Mouse (Mus musculus) ES-Bruce4 (cell line): ENCODE results near the gene Dnmt3a. TPM values are rescaled to one million over a fixed set of nuclear protein-coding genes. Genes with fewer than 3 reads are reported as not detected.

Experiments used
- H3K27ac ChIP-seq: 2 replicates; pipeline ENCODE4 v1.5.1; 2012; ENCODE audit warnings: low read length, inconsistent platforms; ENCODE audit not compliant: insufficient read depth
- H3K27me3 ChIP-seq: 2 replicates; pipeline ENCODE4 v1.6.1; 2012; ENCODE audit warnings: mild to moderate bottlenecking, low read length, inconsistent platforms; ENCODE audit not compliant: control insufficient read depth, poor library complexity, insufficient read depth, severe bottlenecking
- H3K36me3 ChIP-seq: 2 replicates; pipeline ENCODE4 v1.6.1; 2012; ENCODE audit warnings: inconsistent platforms, mild to moderate bottlenecking, low read length, moderate library complexity; ENCODE audit not compliant: control insufficient read depth, poor library complexity, insufficient read depth, severe bottlenecking
- H3K4me1 ChIP-seq: one replicate; pipeline ENCODE4 v1.8.1; 2011; ENCODE audit warnings: low read length; ENCODE audit not compliant: control insufficient read depth, insufficient read depth
- H3K4me3 ChIP-seq: 2 replicates; pipeline ENCODE4 v1.5.1; 2011; ENCODE audit warnings: low read depth, mild to moderate bottlenecking, low read length
- H3K9ac ChIP-seq: 2 replicates; pipeline ENCODE4 v1.6.1; 2012; ENCODE audit warnings: low read depth, mild to moderate bottlenecking, inconsistent platforms; ENCODE audit not compliant: poor library complexity, severe bottlenecking
- H3K9me3 ChIP-seq: replicated peaks from 2 replicates; pipeline ENCODE4 v1.6.1; 2012; ENCODE audit warnings: mild to moderate bottlenecking, low read length, inconsistent platforms; ENCODE audit not compliant: control insufficient read depth, poor library complexity, insufficient read depth, severe bottlenecking
- CTCF ChIP-seq: IDR thresholded peaks from one replicate; pipeline ENCODE4 v1.8.1; 2011; ENCODE audit warnings: low read depth, low read length
- EP300 ChIP-seq: IDR thresholded peaks from 2 replicates; pipeline ENCODE4 v1.6.1; 2011; ENCODE audit warnings: low read depth, low read length; ENCODE audit not compliant: insufficient read depth
- POLR2A ChIP-seq: IDR thresholded peaks from one replicate; pipeline ENCODE4 v1.8.1; 2011; ENCODE audit warnings: low read length; ENCODE audit not compliant: insufficient read depth
- polyA plus RNA-seq: library from polyadenylated mRNA; stranded (reverse); fragments of >200 nt; gene quantifications from 2 replicates; pipeline ENCODE4 v1.2.4, GENCODE M21; 2011; ENCODE audit warnings: low read depth; ENCODE audit not compliant: missing spikeins, insufficient read depth, insufficient read length

The Dnmt3a gene
- polyA plus RNA-seq, 1 experiment, result 31.9 TPM

DNA sequence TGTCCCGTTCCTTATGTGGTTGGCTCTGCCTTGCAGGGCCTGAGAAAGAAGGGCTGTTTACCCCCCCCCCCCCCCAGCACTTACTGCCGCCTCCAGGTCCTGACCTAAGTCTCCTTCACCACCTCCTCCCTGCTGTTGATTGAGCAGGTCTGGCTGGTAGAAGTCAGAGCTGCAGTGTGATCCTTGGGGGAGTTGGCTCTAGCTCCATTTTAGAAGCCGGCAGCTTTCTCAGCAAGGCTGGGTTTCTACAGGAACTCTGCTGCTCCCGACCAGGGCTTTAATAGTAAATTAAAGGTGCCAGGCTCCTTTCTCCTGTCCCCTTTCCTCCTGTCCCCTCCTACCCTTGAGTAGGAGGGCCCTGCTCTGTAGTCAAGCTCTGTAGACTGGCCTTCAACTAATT lies 4.6 kb downstream of the Dnmt3a start:
- H3K9ac ChIP-seq, result no peak overlapping the region
- peaks cover 8% of the 10 kb centered on the region for H3K4me1 ChIP-seq
- H3K4me3 ChIP-seq, result no peak overlapping the region
- H3K36me3 ChIP-seq, result no peaks in the 10 kb centered on the region
- TF ChIP-seq POLR2A, result no peak
- H3K9me3 ChIP-seq, result no peaks in the 10 kb centered on the region
- H3K27me3 ChIP-seq, result no peaks in the 10 kb centered on the region
- H3K27ac ChIP-seq, result no peak overlapping the region

DNA sequence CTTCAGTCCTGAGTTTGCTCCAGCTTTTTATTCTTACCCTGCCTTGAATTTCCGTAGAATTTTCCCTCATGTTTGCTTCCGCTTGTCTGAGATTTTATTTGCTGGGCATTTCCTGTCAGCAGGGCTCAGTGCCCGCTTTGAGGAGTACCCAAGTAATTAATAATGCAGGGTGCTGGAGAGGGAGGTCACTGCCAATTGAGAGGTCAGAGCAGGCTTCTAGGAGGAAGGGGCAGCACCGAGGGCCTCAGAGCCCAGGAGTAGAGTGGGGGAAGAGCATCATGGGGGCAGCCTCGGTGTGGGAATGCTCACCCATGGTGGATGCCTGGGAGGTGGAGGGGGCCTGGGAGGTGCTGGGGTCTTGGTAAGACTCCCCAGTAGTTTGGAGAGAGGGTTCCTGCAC lies 5.8 kb downstream of the Dnmt3a start:
- Histone ChIP-seq H3K4me1 (peaks cover 8% of the 10 kb centered on the region), H3K9ac (no peak overlapping the region), H3K27ac (no peak overlapping the region)

DNA sequence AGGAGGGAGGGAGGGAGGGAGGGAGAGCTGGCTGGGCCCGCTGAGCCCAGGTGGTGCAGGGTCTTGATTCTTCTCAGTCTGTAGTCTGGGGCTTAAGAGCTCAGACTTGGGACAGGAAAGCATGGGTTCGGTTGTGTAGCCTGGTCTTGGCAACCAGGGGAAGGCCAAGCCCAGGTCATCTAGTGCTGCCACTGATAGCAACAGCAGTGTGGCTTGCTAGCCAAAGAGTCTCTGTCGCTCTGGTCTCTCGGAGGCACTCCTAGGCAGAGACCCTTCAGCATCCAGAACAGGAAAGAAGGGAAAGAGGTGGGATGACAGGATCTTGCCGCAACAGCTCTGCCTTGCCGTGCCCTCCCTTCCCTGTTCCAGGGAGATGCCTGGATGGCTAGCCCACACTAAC lies 6.4 kb downstream of the Dnmt3a start:
- H3K4me1 ChIP-seq, result peaks cover 8% of the 10 kb centered on the region
- no peak for TF ChIP-seq POLR2A
- no peak for TF ChIP-seq EP300
- TF ChIP-seq CTCF, result no peak
- H3K27ac ChIP-seq, result no peak overlapping the region
- no peaks in the 10 kb centered on the region for H3K9me3 ChIP-seq
- no peak overlapping the region for H3K9ac ChIP-seq
- no peaks in the 10 kb centered on the region for H3K36me3 ChIP-seq
- H3K4me3 ChIP-seq, result no peak overlapping the region
- H3K27me3 ChIP-seq, result no peaks in the 10 kb centered on the region

More for the DNA sequence above, 5.8 kb downstream of the Dnmt3a start:
- no peaks in the 10 kb centered on the region for H3K27me3 ChIP-seq
- H3K36me3 ChIP-seq, result no peaks in the 10 kb centered on the region
- H3K4me3 ChIP-seq, result no peak overlapping the region
- no peaks in the 10 kb centered on the region for H3K9me3 ChIP-seq
- TF ChIP-seq POLR2A, result no peak
- no peak for TF ChIP-seq EP300
- TF ChIP-seq CTCF, result no peak

DNA sequence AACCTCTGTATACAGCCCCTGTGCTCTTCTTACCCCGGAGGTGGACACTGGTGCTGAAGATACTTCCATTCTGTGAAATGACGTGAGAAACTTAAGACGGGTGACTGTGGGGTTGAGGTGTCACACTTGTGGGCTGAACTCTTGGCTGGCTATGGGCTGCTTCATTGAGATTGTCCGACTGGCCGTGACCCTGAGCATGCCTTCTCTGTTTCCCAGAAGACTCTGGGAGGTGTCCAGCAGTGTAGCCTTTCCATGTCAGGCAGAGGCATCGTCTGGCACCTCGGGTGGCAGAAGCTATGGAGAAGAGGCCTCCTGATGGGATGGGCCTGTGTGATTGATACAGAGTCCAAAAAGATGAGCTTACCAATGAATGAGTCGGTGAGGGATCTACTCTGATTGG lies 7.3 kb downstream of the Dnmt3a start:
- Histone ChIP-seq H3K27me3 (no peaks in the 10 kb centered on the region), H3K27ac (no peak overlapping the region), H3K9me3 (no peaks in the 10 kb centered on the region), H3K36me3 (no peaks in the 10 kb centered on the region), H3K9ac (no peak overlapping the region), H3K4me1 (peaks cover 8% of the 10 kb centered on the region), H3K4me3 (no peak overlapping the region)
- TF ChIP-seq CTCF (no peak), EP300 (no peak), POLR2A (no peak)

DNA sequence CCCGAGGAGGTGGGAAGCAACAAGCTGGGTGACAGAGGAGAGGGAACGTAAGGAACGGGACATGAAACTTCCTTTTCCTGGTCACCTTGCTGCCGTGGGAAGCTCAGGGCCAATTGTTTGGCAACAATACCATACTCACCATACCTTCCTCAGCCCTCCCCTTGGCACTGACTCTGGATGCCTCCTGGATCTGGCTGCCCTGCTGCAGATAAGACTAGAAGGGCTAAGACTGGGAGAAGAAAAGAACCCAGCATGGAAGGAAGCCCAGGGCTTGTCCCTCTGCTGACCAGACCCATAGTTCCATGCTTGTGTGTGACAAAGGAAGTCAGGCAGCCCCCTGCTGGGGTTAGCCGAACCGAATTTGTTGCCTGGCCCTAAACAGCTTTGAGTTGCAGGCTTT lies 9.6 kb downstream of the Dnmt3a start:
- Histone ChIP-seq H3K9ac (no peak overlapping the region), H3K4me1 (peaks cover 8% of the 10 kb centered on the region), H3K27ac (no peak overlapping the region), H3K9me3 (no peaks in the 10 kb centered on the region), H3K4me3 (no peak overlapping the region), H3K27me3 (no peaks in the 10 kb centered on the region), H3K36me3 (no peaks in the 10 kb centered on the region)
- TF ChIP-seq EP300 (no peak), CTCF (no peak), POLR2A (no peak)

DNA sequence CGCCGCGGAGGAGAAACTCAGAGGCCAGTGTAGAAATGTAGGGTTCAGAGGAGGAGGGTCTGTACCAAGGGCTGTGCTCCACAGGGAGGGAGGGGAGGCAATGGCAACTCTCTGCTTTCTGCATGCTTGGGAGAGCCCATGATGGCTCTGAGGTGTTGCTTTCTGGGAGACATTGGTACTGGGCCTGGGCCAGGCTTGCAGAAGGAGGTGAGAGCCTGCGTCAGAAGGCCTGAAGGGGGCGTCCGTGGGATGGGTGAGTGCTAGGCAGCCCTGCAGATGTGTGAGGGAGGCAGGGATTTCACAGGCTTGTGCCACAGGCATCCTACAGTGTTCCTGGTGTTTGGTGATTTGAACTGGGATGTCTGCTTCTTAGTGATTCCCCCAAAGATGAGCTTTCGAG lies 11.2 kb downstream of the Dnmt3a start:
- H3K4me1 ChIP-seq, result peaks cover 5% of the 10 kb centered on the region
- H3K4me3 ChIP-seq, result no peak overlapping the region
- H3K27ac ChIP-seq, result no peak overlapping the region
- no peaks in the 10 kb centered on the region for H3K36me3 ChIP-seq
- TF ChIP-seq CTCF, result peak; percentile 61
- no peak for TF ChIP-seq EP300
- TF ChIP-seq POLR2A, result no peak
- H3K27me3 ChIP-seq, result no peaks in the 10 kb centered on the region
- no peaks in the 10 kb centered on the region for H3K9me3 ChIP-seq
- no peak overlapping the region for H3K9ac ChIP-seq
